Mouse (Mus musculus): ENCODE data around the gene Siah1b. TPM values are rescaled to one million over a fixed set of nuclear protein-coding genes. Genes with fewer than 3 reads are reported as not detected.

Gene Siah1b
- polyA plus RNA-seq (2012; rRNA removed) = 28.6 and 31.7 TPM in 2 replicates

DNA sequence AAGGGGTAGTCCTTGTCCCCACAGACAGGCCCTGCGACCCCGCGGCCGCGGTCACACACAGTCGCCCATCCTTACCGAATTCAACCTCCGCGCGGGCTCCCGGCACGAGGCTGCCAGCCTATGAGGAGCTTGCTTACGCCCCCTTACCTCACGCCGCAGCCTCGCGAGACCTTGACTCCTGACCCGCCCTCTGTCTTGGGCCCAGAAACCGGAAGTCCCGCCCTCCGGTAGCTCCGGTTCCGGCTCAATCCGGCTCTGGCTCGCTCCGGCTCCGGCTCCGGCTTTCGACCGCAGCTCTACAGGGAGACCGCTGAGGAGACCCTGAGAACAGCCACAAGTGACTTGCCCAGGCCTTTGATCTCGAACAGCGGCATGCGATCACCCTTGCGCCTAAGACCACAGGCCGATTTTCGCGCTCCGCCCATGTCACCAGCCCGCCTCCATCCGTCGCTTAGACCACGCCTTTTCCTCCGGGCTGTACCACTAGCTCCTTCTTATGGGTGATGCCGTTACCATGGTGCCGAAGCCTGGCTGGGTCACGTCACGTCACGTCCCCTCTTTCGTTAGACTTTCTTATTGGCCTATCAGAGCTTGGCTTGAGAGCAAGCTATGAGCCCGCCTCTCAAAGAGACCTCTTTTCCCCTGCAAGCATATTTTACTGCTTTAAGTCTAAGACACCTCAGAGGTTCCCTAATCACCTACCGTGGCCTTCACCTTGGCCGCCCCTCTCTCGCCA, at the start of gene Siah1b:
Gene Siah1b (minus strand): TSS at position 454 of the 736 bp plus-strand sequence.

GRCm38 (mm10) chrX:164088582-164088981, 12.3 kb upstream of the Siah1b start, which contains the start of gene Cltrn:
Gene Cltrn, plus strand, starts transcription at chrX:164088830.

GRCm38 (mm10) chrX:164027607-164028289, 48.5 kb downstream of the Siah1b start, which contains the start of gene Car5b:
Gene Car5b, minus strand, starts transcription at chrX:164027997.

Other genes starting within 250 kb of the Siah1b start
- gene Ap1s2, start 167.5 kb downstream of the Siah1b start, polyA plus RNA-seq (2012; rRNA removed) = 10.9 and 21.3 TPM in 2 replicates
- gene Zrsr2, start 117.8 kb downstream of the Siah1b start, polyA plus RNA-seq (2012; rRNA removed) = 48.6 and 104 TPM in 2 replicates
- 0.34 and 0.75 TPM in 2 replicates for gene Car5b, start 48.5 kb downstream of the Siah1b start, polyA plus RNA-seq (2012; rRNA removed)
- 0.30 TPM in 2 replicates for gene Cltrn, start 12.3 kb upstream of the Siah1b start, polyA plus RNA-seq (2012; rRNA removed)
- 0.19 and 0.73 TPM in 2 replicates for gene Ace2, start 62.8 kb upstream of the Siah1b start, polyA plus RNA-seq (2012; rRNA removed)
- gene Bmx, start 181.7 kb upstream of the Siah1b start, polyA plus RNA-seq (2012; rRNA removed) = 0.70 and 0.76 TPM in 2 replicates
- 3.9 and 5.4 TPM in 2 replicates for gene Pir, start 192.9 kb upstream of the Siah1b start, polyA plus RNA-seq (2012; rRNA removed)

All from central nervous system, embryonic 11.5 days (tissue).